Mouse (Mus musculus): ENCODE data around the gene Gpr37l1. TPM values are rescaled to one million over a fixed set of nuclear protein-coding genes. Genes with fewer than 3 reads are reported as not detected.
"Not testable (repeated sequence)": the region's sequence is repeated elsewhere in the genome, so short reads cannot be mapped to it uniquely, and the experiment has no call there.

Gene Gpr37l1
- polyA plus RNA-seq, 1 experiment from 2014 or later, result not detected

DNA sequence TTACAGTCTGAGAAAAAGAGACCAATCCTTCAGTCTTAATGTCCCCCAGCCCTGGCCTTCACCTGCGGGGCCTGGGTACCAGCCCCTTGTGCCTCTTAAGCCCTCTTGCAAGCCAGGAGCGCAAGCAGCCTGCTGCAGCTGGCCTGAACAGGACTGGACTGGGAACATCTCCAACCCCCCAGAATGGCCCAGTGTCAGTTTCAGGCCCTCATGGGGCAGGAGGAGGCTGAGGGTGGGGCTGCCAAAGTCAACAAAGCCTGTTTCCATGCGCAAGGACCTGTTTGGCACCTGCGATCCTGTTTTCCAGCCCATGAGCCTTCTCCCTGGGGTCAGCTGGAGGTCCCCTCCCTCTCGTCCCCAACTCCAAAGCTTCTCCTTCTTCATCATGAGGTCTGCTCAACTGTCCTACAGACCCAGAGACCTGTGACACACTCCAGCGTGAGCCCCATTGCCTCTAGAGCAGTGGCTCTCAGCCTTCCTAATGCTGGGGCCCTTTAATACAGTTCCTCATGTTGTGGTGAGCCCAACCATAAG lies 28.5 kb upstream of the Gpr37l1 start:
- H3K9me3 ChIP-seq, result no peaks in the 10 kb centered on the region
- no peak overlapping the region for H3K4me3 ChIP-seq
- no peak for ATAC-seq (ENCODE audit: extremely low read depth, insufficient number of reproducible peaks, low FRiP score, low TSS enrichment)
- 75% methylated on average over 6 of the region's 6 CpGs for WGBS
- H3K27ac ChIP-seq (replicated peaks), result no peak overlapping the region
- no peak overlapping the region for H3K4me2 ChIP-seq
- peaks cover 55% of the 10 kb centered on the region for H3K27me3 ChIP-seq (replicated peaks)
- H3K9ac ChIP-seq, result no peak overlapping the region
- H3K4me1 ChIP-seq, result peaks cover 10% of the 10 kb centered on the region
- H3K36me3 ChIP-seq, result no peaks in the 10 kb centered on the region

DNA sequence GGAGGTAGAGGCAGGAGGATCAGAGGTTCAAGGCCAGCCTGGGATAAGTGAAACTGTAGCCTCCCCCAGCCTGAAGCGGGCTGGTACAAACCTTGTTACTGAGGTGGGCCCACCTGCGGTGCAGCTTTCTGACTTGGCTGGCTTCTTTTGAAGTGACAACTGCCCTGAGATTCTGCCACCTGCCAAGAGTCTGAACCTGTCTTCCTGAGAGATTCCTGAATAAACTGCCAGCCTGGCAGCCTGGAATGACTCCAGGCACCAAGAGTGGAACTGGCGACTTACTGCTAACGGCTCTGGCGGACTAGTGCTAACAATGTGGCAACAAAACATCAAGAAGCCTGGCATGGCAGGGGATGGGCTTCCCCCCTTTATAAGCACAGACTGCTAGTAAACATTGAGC lies 26.9 kb upstream of the Gpr37l1 start:
- not testable (repeated sequence) for H3K9ac ChIP-seq; ATAC-seq (ENCODE audit: extremely low read depth, insufficient number of reproducible peaks, low FRiP score, low TSS enrichment); H3K4me3 ChIP-seq; H3K4me1 ChIP-seq; H3K27ac ChIP-seq (replicated peaks); H3K36me3 ChIP-seq; H3K4me2 ChIP-seq; H3K9me3 ChIP-seq
- H3K27me3 ChIP-seq (replicated peaks), result peaks cover 41% of the 10 kb centered on the region
- WGBS, result 77% methylated on average over 5 of the region's 5 CpGs

DNA sequence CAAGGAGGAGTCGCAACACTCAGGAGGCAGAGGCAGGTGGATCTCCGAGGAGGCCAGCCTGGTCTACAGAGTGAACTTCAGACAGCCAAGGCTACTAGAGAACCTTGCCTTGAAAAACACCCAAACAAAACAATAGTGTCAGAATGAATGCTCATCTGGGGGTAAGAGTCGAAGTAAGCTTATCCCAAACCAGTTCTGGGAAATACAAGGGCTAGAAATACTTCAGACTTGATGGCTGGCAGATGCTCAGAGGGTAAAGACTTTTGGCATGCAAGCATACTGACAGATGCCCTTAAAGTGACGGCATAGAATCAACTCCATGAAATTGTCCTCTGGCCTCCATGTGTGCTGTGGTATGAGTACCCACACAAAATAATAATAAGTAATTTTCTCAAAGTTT lies 21.7 kb upstream of the Gpr37l1 start:
- Histone ChIP-seq H3K27me3 (replicated peaks) (peaks cover 38% of the 10 kb centered on the region), H3K9me3 (no peaks in the 10 kb centered on the region), H3K4me3 (no peak overlapping the region), H3K27ac (replicated peaks) (no peak overlapping the region), H3K36me3 (no peaks in the 10 kb centered on the region), H3K9ac (no peak overlapping the region), H3K4me1 (peaks cover 3% of the 10 kb centered on the region), H3K4me2 (no peak overlapping the region)
- ATAC-seq (ENCODE audit: extremely low read depth, insufficient number of reproducible peaks, low FRiP score, low TSS enrichment), result no peak
- 91% methylated on average over 4 of the region's 4 CpGs for WGBS

DNA sequence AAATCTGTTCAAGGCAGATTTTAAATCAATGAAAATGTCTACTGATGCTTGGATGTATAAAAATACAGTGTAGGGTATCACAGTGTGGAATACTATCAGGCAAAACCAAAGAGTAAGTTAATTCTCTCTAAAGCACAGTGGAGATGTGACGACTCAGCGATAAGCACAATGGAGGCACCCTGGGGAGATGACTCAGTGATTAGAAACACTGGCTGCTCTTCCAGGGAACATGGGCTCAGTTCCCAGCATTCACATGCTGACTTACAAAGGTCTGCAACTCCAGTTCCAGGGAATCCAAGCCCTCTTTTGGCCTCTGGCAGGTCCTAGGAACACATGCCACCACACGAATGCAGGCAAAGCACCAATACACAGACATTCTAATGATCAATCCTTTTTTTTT lies 20.7 kb upstream of the Gpr37l1 start:
- no peak overlapping the region for H3K4me2 ChIP-seq
- no peaks in the 10 kb centered on the region for H3K9me3 ChIP-seq
- ATAC-seq (ENCODE audit: extremely low read depth, insufficient number of reproducible peaks, low FRiP score, low TSS enrichment), result no peak
- peaks cover 12% of the 10 kb centered on the region for H3K4me1 ChIP-seq
- no peak overlapping the region for H3K4me3 ChIP-seq
- peaks cover 36% of the 10 kb centered on the region for H3K27me3 ChIP-seq (replicated peaks)
- H3K27ac ChIP-seq (replicated peaks), result no peak overlapping the region
- 37% methylated on average over 3 of the region's 3 CpGs for WGBS
- H3K36me3 ChIP-seq, result no peaks in the 10 kb centered on the region
- H3K9ac ChIP-seq, result no peak overlapping the region

DNA sequence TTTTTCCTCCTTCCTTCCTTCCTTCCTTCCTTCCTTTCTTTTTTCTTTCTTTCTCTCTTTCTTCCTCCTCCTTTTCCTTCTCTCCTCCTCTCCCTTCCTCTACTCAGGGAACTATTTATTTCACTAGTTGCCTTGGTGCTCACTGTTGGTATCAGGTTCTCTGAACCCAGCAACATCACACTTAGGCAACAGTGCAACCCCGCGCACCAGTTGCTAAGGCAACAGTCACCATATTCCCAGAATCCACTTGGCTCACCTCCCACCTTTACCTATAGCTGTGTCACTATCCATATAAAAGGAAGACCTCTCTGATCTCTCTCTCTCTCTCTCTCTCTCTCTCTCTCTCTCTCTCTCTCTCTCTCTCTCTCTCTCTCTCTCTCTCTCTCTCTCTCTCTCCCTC lies 19.5 kb upstream of the Gpr37l1 start:
- WGBS, result 49% methylated on average over 2 of the region's 2 CpGs

DNA sequence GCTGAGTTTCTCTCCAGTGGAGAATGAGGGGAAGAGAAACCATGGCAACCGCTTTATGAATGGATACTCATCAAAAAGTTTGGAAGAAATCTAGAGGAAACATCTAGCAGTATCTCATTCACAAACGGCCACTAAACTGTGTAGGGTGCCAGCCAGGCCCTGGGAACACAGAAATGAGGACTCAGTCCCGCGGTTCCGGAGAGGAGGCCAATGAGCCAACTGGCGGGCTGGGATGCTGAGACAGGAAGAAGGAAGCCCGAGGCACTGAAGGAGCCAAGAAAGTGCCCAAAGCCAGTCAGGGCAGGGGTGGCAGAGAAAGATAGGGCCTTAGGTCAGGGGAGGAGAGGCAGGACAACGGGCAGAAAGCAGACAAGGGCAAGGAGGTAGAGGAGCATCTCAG lies 18.9 kb upstream of the Gpr37l1 start:
- Histone ChIP-seq H3K36me3 (no peaks in the 10 kb centered on the region), H3K9me3 (no peaks in the 10 kb centered on the region), H3K4me1 (peaks cover 26% of the 10 kb centered on the region), H3K27me3 (replicated peaks) (peaks cover 51% of the 10 kb centered on the region), H3K9ac (no peak overlapping the region), H3K4me3 (no peak overlapping the region), H3K4me2 (no peak overlapping the region), H3K27ac (replicated peaks) (no peak overlapping the region)
- ATAC-seq (ENCODE audit: extremely low read depth, insufficient number of reproducible peaks, low FRiP score, low TSS enrichment), result no peak
- 40% methylated on average over 8 of the region's 8 CpGs for WGBS

More for the DNA sequence above, 19.5 kb upstream of the Gpr37l1 start:
- H3K4me2 ChIP-seq; H3K36me3 ChIP-seq; H3K4me3 ChIP-seq; H3K9me3 ChIP-seq; H3K27ac ChIP-seq (replicated peaks); H3K9ac ChIP-seq; ATAC-seq (ENCODE audit: extremely low read depth, insufficient number of reproducible peaks, low FRiP score, low TSS enrichment): not testable (repeated sequence)
- H3K27me3 ChIP-seq (replicated peaks), result peaks cover 45% of the 10 kb centered on the region
- peaks cover 21% of the 10 kb centered on the region for H3K4me1 ChIP-seq

DNA sequence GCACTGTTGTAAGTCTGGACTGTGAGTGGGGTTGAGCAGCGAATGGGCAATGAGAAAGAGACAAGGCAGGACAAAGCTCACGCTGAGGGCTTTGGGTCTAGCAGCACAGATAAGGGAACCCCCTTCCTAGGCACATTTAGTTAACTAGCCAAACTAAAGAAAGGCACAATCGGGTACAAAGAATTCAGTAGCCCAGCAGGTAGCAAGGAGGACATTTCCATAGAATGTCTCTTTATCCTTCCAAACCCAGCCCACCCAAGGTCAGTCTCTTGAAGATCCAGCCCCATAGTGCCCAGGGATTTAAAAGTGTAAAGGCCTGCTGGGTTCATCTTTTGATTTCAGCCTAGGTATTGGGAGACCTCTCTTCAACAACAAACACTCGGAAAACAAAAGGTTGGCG lies 18.5 kb upstream of the Gpr37l1 start:
- Histone ChIP-seq H3K27ac (replicated peaks) (no peak overlapping the region), H3K4me1 (peaks cover 31% of the 10 kb centered on the region), H3K27me3 (replicated peaks) (peaks cover 56% of the 10 kb centered on the region), H3K36me3 (no peaks in the 10 kb centered on the region), H3K4me3 (no peak overlapping the region), H3K9ac (no peak overlapping the region), H3K4me2 (no peak overlapping the region), H3K9me3 (no peaks in the 10 kb centered on the region)
- 49% methylated on average over 5 of the region's 5 CpGs for WGBS
- no peak for ATAC-seq (ENCODE audit: extremely low read depth, insufficient number of reproducible peaks, low FRiP score, low TSS enrichment)

DNA sequence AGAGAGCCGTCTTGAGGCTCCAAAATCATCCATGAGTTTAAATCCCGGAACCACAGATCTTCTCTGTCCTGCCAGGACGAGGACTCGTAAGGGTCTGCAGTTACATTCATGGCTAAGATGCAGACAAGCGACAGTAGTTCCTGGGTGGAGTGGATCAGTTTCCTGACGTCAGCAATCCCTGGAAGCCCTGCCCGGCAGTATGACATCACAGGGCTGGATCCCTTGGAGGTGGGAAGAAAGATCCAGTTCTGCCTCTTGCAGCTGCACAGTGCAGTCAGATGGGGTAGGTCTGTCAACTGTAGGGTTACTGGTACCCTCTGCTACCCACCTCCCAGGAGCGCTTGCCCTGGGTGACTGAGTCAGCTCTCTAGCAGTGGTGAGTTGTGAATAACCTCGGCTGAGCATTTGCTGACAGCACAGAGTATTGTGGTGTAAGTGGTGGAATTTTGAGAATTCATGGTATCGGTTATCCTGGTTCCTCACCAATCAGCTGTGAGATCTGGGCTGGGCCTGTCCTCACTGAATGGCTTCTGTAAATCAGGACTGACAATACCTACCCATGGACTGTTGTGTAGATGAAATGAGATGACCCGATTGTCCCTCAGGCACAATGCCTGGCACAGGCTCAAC lies 16.6 kb upstream of the Gpr37l1 start:
- peaks cover 75% of the 10 kb centered on the region for H3K27me3 ChIP-seq (replicated peaks)
- H3K36me3 ChIP-seq, result no peaks in the 10 kb centered on the region

DNA sequence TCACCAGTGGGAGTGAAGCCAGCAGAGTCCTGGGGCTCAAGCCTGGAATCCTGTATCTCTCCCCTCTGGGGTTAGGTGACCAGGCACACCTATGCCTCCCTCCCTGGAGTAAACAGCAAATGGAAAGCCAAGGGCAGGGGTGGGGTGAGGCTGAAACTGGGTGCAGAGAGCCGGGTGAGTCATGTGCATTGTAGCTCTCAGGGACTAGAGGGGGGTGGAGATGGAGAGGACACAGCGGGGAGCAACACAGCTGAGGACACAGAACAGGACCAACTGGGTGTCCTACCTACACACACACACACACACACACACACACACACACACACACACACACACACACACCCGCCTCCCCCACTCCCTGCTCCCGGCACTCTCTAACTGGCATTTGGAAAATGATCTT lies 16.0 kb upstream of the Gpr37l1 start:
- ATAC-seq (ENCODE audit: extremely low read depth, insufficient number of reproducible peaks, low FRiP score, low TSS enrichment), result no peak
- no peak overlapping the region for H3K4me2 ChIP-seq
- H3K4me3 ChIP-seq, result no peak overlapping the region
- 41% methylated on average over 2 of the region's 4 CpGs for WGBS
- peaks cover 79% of the 10 kb centered on the region for H3K27me3 ChIP-seq (replicated peaks)
- H3K36me3 ChIP-seq, result no peaks in the 10 kb centered on the region
- H3K9me3 ChIP-seq, result no peaks in the 10 kb centered on the region
- no peak overlapping the region for H3K27ac ChIP-seq (replicated peaks)
- H3K4me1 ChIP-seq, result peaks cover 37% of the 10 kb centered on the region
- H3K9ac ChIP-seq, result no peak overlapping the region

More for the DNA sequence above, 16.6 kb upstream of the Gpr37l1 start:
- no peak overlapping the region for H3K27ac ChIP-seq (replicated peaks)
- no peaks in the 10 kb centered on the region for H3K9me3 ChIP-seq
- H3K4me1 ChIP-seq, result peaks cover 37% of the 10 kb centered on the region
- WGBS, result 38% methylated on average over 11 of the region's 11 CpGs
- no peak overlapping the region for H3K4me2 ChIP-seq
- H3K9ac ChIP-seq, result no peak overlapping the region
- no peak for ATAC-seq (ENCODE audit: extremely low read depth, insufficient number of reproducible peaks, low FRiP score, low TSS enrichment)
- H3K4me3 ChIP-seq, result no peak overlapping the region

DNA sequence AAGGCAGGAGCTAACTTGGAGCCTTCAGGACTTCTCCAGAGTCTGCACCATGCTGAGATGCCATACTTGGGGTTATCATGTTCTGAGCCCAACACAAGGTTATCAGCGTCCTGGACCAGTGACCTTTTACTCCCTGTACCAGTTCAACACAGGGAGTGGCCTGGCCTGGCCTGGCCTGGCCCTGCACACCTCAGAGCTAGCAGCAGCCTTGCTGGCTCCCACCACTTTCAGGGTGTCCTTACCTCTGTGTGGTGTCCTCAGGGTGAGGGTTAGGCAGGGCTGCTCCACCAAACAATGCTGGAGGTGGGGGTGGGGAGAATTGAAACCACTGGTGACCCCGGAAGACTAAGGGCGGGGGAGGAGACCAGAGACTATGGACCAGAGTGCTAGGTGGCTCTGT lies 15.5 kb upstream of the Gpr37l1 start:
- H3K27ac ChIP-seq (replicated peaks), result no peak overlapping the region
- H3K27me3 ChIP-seq (replicated peaks), result peaks cover 83% of the 10 kb centered on the region
- H3K4me3 ChIP-seq, result no peak overlapping the region
- no peak overlapping the region for H3K4me2 ChIP-seq
- H3K9me3 ChIP-seq, result no peaks in the 10 kb centered on the region
- no peak overlapping the region for H3K9ac ChIP-seq
- WGBS, result 56% methylated on average over 3 of the region's 3 CpGs
- H3K4me1 ChIP-seq, result peaks cover 37% of the 10 kb centered on the region
- ATAC-seq (ENCODE audit: extremely low read depth, insufficient number of reproducible peaks, low FRiP score, low TSS enrichment), result no peak
- H3K36me3 ChIP-seq, result no peaks in the 10 kb centered on the region

DNA sequence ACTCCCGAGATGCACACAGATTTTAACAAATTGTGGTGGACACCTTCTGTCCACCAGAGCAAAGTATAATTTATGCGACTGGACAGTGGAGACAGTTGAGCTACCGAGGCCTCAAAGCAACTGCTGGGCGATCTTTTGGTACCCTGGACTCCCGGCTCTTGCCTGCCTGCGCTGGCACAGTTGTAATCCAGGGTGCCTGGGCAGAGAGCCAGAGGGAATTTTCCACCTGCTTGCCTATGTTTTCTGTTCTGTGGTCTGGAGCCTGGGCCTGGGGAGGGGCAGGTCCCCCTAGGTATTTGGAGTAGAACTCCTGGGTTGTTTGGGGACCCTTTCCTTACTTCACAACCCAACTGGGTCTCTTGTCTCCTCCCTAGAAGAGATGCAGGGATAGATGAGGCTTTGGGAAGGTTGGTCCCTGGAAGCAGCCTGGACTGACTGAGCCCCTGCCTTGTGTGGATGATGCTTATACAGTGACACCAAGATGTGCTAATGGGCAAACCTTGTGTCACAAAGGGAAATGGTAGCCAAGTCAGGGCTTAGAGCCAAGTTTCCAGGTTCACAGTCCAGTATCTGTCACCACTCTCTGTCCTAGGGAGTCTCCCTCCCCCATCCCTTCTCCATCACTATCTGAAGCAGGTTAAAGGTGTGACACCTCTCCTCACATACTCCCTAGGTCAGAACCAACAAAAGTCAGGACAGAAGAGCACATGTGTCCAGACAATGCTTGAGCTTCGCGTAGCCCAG lies 14.6 kb upstream of the Gpr37l1 start:
- Histone ChIP-seq H3K9ac (no peak overlapping the region), H3K4me1 (peaks cover 37% of the 10 kb centered on the region), H3K4me3 (no peak overlapping the region), H3K27ac (replicated peaks) (no peak overlapping the region), H3K36me3 (no peaks in the 10 kb centered on the region), H3K27me3 (replicated peaks) (peaks cover 80% of the 10 kb centered on the region), H3K9me3 (no peaks in the 10 kb centered on the region), H3K4me2 (no peak overlapping the region)
- no peak for ATAC-seq (ENCODE audit: extremely low read depth, insufficient number of reproducible peaks, low FRiP score, low TSS enrichment)
- WGBS, result 67% methylated on average over 8 of the region's 8 CpGs

DNA sequence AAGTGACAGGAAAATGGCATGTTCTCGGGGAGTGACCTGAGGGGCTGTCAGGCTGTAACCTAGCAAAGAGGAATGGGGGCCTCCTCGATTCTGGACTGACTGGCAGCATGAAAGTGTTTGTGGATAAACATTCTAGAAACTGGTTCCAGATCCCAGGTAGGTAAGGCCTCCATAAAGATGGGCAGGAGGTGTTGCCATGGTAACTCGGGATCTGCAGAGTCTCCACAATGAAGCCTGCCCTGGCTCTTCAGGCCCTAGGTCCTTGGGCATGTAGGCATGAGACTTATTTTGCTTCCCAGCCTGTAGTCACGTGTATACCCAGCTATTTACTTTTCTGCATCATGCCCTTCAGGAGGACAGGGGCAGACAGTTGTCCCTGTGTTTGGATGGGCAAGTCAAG lies 13.8 kb upstream of the Gpr37l1 start:
- peaks cover 37% of the 10 kb centered on the region for H3K4me1 ChIP-seq
- H3K27ac ChIP-seq (replicated peaks), result no peak overlapping the region
- no peak overlapping the region for H3K9ac ChIP-seq
- no peak overlapping the region for H3K4me2 ChIP-seq
- no peak overlapping the region for H3K4me3 ChIP-seq
- H3K9me3 ChIP-seq, result no peaks in the 10 kb centered on the region
- H3K27me3 ChIP-seq (replicated peaks), result peaks cover 72% of the 10 kb centered on the region
- ATAC-seq (ENCODE audit: extremely low read depth, insufficient number of reproducible peaks, low FRiP score, low TSS enrichment), result no peak
- H3K36me3 ChIP-seq, result no peaks in the 10 kb centered on the region
- WGBS, result 65% methylated on average over 4 of the region's 4 CpGs
